Mouse (Mus musculus) adrenal gland, postnatal 4 days (tissue): ENCODE measurements around the gene Polr1b. TPM values are rescaled to one million over a fixed set of nuclear protein-coding genes. Genes with fewer than 3 reads are reported as not detected.

ENCODE experiments used
- total RNA-seq, 2 experiments: library from RNA; stranded (reverse); gene quantifications; 2 replicates each; pipeline ENCODE4 v1.2.3; 2021

Gene Polr1b
- total RNA-seq, 2 experiments from 2014 or later, result 24.3 to 29.1 TPM

Other genes with a start within 250 kb of the Polr1b start
- gene Fbln7, start 238.0 kb upstream of the Polr1b start, total RNA-seq, result 1 to 10 TPM; 5.3 to 6.0 TPM
- 1 to 10 TPM; 3.7 to 4.1 TPM for gene Zc3h8, start 156.9 kb upstream of the Polr1b start, total RNA-seq
- gene Zc3h6, start 133.6 kb upstream of the Polr1b start, total RNA-seq, result 10 to 100 TPM; 13.3 to 17.0 TPM
- 10 to 100 TPM; 10.9 to 11.6 TPM for gene Gm10762, start 133.3 kb upstream of the Polr1b start, total RNA-seq
- under 1 TPM; 0.14 to 0.25 TPM for gene Vinac1, start 52.8 kb upstream of the Polr1b start, total RNA-seq
- 10 to 100 TPM; 15.5 to 18.1 TPM for gene Ttl, start 35.1 kb upstream of the Polr1b start, total RNA-seq
- 10 to 100 TPM; 26.8 to 28.5 TPM for gene Chchd5, start 28.7 kb downstream of the Polr1b start, total RNA-seq
- gene Slc20a1, start 97.8 kb downstream of the Polr1b start, total RNA-seq, result 10 to 100 TPM; 29.2 to 35.3 TPM
- 10 to 100 TPM; 16.8 to 18.1 TPM for gene Ckap2l, start 196.2 kb downstream of the Polr1b start, total RNA-seq
- under 1 TPM; 0.34 to 0.40 TPM for gene Il1a, start 209.0 kb downstream of the Polr1b start, total RNA-seq